Mouse (Mus musculus) cerebellum, adult 11 months (tissue): ENCODE measurements around the gene Gulp1.
A peak's percentile ranks its signal among the peaks of the same experiment; 100 is the strongest.

Experiments used
- DNase-seq: peaks from one replicate; pipeline ENCODE4 v3.0.0; 2022

Gulp1 gene

GRCm38 (mm10) chr1:44551461-44552370 is at the start of gene Gulp1:
TSS of gene Gulp1 (plus strand) at chr1:44551511.
- peak; percentile 6 for DNase-seq

GRCm38 (mm10) chr1:44550261-44550660 is 1.1 kb upstream of the Gulp1 start:
- no peak for DNase-seq

GRCm38 (mm10) chr1:44552371-44552841 is 1.1 kb downstream of the Gulp1 start:
- peak; percentile 13 for DNase-seq

- no peak for DNase-seq
Observed at GRCm38 (mm10) chr1:44553166-44553898, 2.0 kb downstream of the Gulp1 start.

- no peak for DNase-seq
Observed at GRCm38 (mm10) chr1:44567431-44567830, 16.1 kb downstream of the Gulp1 start.

GRCm38 (mm10) chr1:44568296-44568695 is 17.0 kb downstream of the Gulp1 start:
- no peak for DNase-seq

- DNase-seq, result no peak
Observed at GRCm38 (mm10) chr1:44576001-44576400, 24.7 kb downstream of the Gulp1 start.

GRCm38 (mm10) chr1:44576610-44577009 is 25.3 kb downstream of the Gulp1 start:
- DNase-seq, result no peak

- no peak for DNase-seq
Observed at GRCm38 (mm10) chr1:44580390-44580789, 29.1 kb downstream of the Gulp1 start.

GRCm38 (mm10) chr1:44584886-44585385 is 33.6 kb downstream of the Gulp1 start:
- no peak for DNase-seq

GRCm38 (mm10) chr1:44591742-44592141 is 40.4 kb downstream of the Gulp1 start:
- no peak for DNase-seq

GRCm38 (mm10) chr1:44593109-44593508 is 41.8 kb downstream of the Gulp1 start:
- no peak for DNase-seq

- DNase-seq, result no peak
Observed at GRCm38 (mm10) chr1:44598312-44598711, 47.0 kb downstream of the Gulp1 start.

- no peak for DNase-seq
Observed at GRCm38 (mm10) chr1:44613294-44614041, 62.2 kb downstream of the Gulp1 start.

- no peak for DNase-seq
Observed at GRCm38 (mm10) chr1:44618751-44619150, 67.4 kb downstream of the Gulp1 start.

GRCm38 (mm10) chr1:44634481-44634880 is 83.2 kb downstream of the Gulp1 start:
- no peak for DNase-seq

- no peak for DNase-seq
Observed at GRCm38 (mm10) chr1:44645678-44646276, 94.5 kb downstream of the Gulp1 start.

GRCm38 (mm10) chr1:44678974-44679373 is 127.7 kb downstream of the Gulp1 start:
- DNase-seq, result no peak

GRCm38 (mm10) chr1:44679415-44679814 is 128.1 kb downstream of the Gulp1 start:
- DNase-seq, result no peak

GRCm38 (mm10) chr1:44682556-44682955 is 131.2 kb downstream of the Gulp1 start:
- no peak for DNase-seq

GRCm38 (mm10) chr1:44683723-44684122 is 132.4 kb downstream of the Gulp1 start:
- no peak for DNase-seq

- DNase-seq, result no peak
Observed at GRCm38 (mm10) chr1:44720785-44721410, 169.6 kb downstream of the Gulp1 start.
